Mouse (Mus musculus): Measurements from ENCODE around the gene Olfr1188. TPM values are rescaled to one million over a fixed set of nuclear protein-coding genes. Genes with fewer than 3 reads are reported as not detected.
"Not testable (repeated sequence)": the region's sequence is repeated elsewhere in the genome, so short reads cannot be mapped to it uniquely, and the experiment has no call there.

Gene Olfr1188
- not detected in 2 replicates for polyA plus RNA-seq (2016; fragmentation: Nextera tagmentation; extraction: Ambion mirVana)

GRCm38 (mm10) chr2:88556635-88557034, at the start of gene Olfr1188:
Gene Olfr1188, plus strand, starts transcription at chr2:88556935.
- WGBS: 86% methylated on average over 2 of the region's 2 CpGs
- DNase-seq (ENCODE audit: extremely low spot score, low spot score): no peak
- no peak within 1 kb of the TSS for H3K27ac ChIP-seq
- H3K27me3 ChIP-seq (ENCODE audit: poor library complexity, severe bottlenecking): no peaks in the 10 kb centered on the region
- H3K4me1 ChIP-seq: no peaks in the 10 kb centered on the region
- H3K36me3 ChIP-seq (replicated peaks): no peaks in the 10 kb centered on the region
- no peaks in the 10 kb centered on the region for H3K9me3 ChIP-seq
- H3K4me3 ChIP-seq: no peak within 1 kb of the TSS

GRCm38 (mm10) chr2:88518251-88518650, 38.5 kb upstream of the Olfr1188 start, which contains the start of gene Olfr1186:
Gene Olfr1186, plus strand, starts transcription at chr2:88518551.
- WGBS: 89% methylated on average over 2 of the region's 2 CpGs
- H3K4me3 ChIP-seq: no peak within 1 kb of the TSS
- H3K9me3 ChIP-seq: no peaks in the 10 kb centered on the region
- no peaks in the 10 kb centered on the region for H3K27me3 ChIP-seq (ENCODE audit: poor library complexity, severe bottlenecking)
- no peak for DNase-seq (ENCODE audit: extremely low spot score, low spot score)
- H3K27ac ChIP-seq: no peak within 1 kb of the TSS
- H3K36me3 ChIP-seq (replicated peaks): no peaks in the 10 kb centered on the region
- H3K4me1 ChIP-seq: no peaks in the 10 kb centered on the region

- 81% methylated on average over 3 of the region's 3 CpGs for WGBS
- Histone ChIP-seq H3K4me3 (no peak overlapping the region), H3K36me3 (replicated peaks) (no peaks in the 10 kb centered on the region), H3K27me3 (ENCODE audit: poor library complexity, severe bottlenecking) (no peaks in the 10 kb centered on the region), H3K27ac (no peak overlapping the region), H3K4me1 (no peaks in the 10 kb centered on the region), H3K9me3 (no peaks in the 10 kb centered on the region)
- DNase-seq (ENCODE audit: extremely low spot score, low spot score): no peak
Measured at GRCm38 (mm10) chr2:88525720-88526119, 31.0 kb upstream of the Olfr1188 start.

- H3K4me1 ChIP-seq; H3K27ac ChIP-seq; H3K27me3 ChIP-seq (ENCODE audit: poor library complexity, severe bottlenecking); DNase-seq (ENCODE audit: extremely low spot score, low spot score); H3K9me3 ChIP-seq; H3K36me3 ChIP-seq (replicated peaks); H3K4me3 ChIP-seq: not testable (repeated sequence)
- 92% methylated on average over 12 of the region's 12 CpGs for WGBS
Measured at GRCm38 (mm10) chr2:88572696-88573095, 16.0 kb downstream of the Olfr1188 start.

GRCm38 (mm10) chr2:88586154-88586553, 29.4 kb downstream of the Olfr1188 start, which contains the start of gene Olfr1189:
Gene Olfr1189, plus strand, starts transcription at chr2:88586454.
- no peaks in the 10 kb centered on the region for H3K27me3 ChIP-seq (ENCODE audit: poor library complexity, severe bottlenecking)
- no peaks in the 10 kb centered on the region for H3K36me3 ChIP-seq (replicated peaks)
- H3K27ac ChIP-seq: no peak within 1 kb of the TSS
- DNase-seq (ENCODE audit: extremely low spot score, low spot score): no peak
- no peaks in the 10 kb centered on the region for H3K9me3 ChIP-seq
- no peaks in the 10 kb centered on the region for H3K4me1 ChIP-seq
- no peak within 1 kb of the TSS for H3K4me3 ChIP-seq

Other genes starting within 250 kb of the Olfr1188 start
- gene Olfr1174-ps, start 241.8 kb upstream of the Olfr1188 start, polyA plus RNA-seq (2016; fragmentation: Nextera tagmentation; extraction: Ambion mirVana): not detected in 2 replicates
- not detected in 2 replicates for gene Olfr1175-ps, start 229.7 kb upstream of the Olfr1188 start, polyA plus RNA-seq (2016; fragmentation: Nextera tagmentation; extraction: Ambion mirVana)
- gene Olfr1176, start 220.2 kb upstream of the Olfr1188 start, polyA plus RNA-seq (2016; fragmentation: Nextera tagmentation; extraction: Ambion mirVana): not detected in 2 replicates
- gene Olfr1177-ps, start 210.4 kb upstream of the Olfr1188 start, polyA plus RNA-seq (2016; fragmentation: Nextera tagmentation; extraction: Ambion mirVana): not detected in 2 replicates
- gene Olfr1178, start 169.9 kb upstream of the Olfr1188 start, polyA plus RNA-seq (2016; fragmentation: Nextera tagmentation; extraction: Ambion mirVana): not detected in 2 replicates
- gene Olfr1179, start 150.5 kb upstream of the Olfr1188 start, polyA plus RNA-seq (2016; fragmentation: Nextera tagmentation; extraction: Ambion mirVana): not detected in 2 replicates
- gene Olfr1180, start 137.8 kb upstream of the Olfr1188 start, polyA plus RNA-seq (2016; fragmentation: Nextera tagmentation; extraction: Ambion mirVana): not detected in 2 replicates
- not detected in 2 replicates for gene Olfr1181, start 130.8 kb upstream of the Olfr1188 start, polyA plus RNA-seq (2016; fragmentation: Nextera tagmentation; extraction: Ambion mirVana)
- not detected in 2 replicates for gene Gm13757, start 107.8 kb upstream of the Olfr1188 start, polyA plus RNA-seq (2016; fragmentation: Nextera tagmentation; extraction: Ambion mirVana)
- gene Olfr1183, start 102.1 kb upstream of the Olfr1188 start, polyA plus RNA-seq (2016; fragmentation: Nextera tagmentation; extraction: Ambion mirVana): not detected in 2 replicates
- gene Olfr1184, start 73.3 kb upstream of the Olfr1188 start, polyA plus RNA-seq (2016; fragmentation: Nextera tagmentation; extraction: Ambion mirVana): not detected in 2 replicates
- not detected in 2 replicates for gene Olfr1185-ps1, start 63.6 kb upstream of the Olfr1188 start, polyA plus RNA-seq (2016; fragmentation: Nextera tagmentation; extraction: Ambion mirVana)
- gene Olfr1186, start 38.4 kb upstream of the Olfr1188 start, polyA plus RNA-seq (2016; fragmentation: Nextera tagmentation; extraction: Ambion mirVana): not detected in 2 replicates
- gene Olfr1189, start 29.5 kb downstream of the Olfr1188 start, polyA plus RNA-seq (2016; fragmentation: Nextera tagmentation; extraction: Ambion mirVana): not detected in 2 replicates
- not detected in 2 replicates for gene Olfr1191-ps1, start 83.6 kb downstream of the Olfr1188 start, polyA plus RNA-seq (2016; fragmentation: Nextera tagmentation; extraction: Ambion mirVana)
- gene Olfr1192-ps1, start 91.6 kb downstream of the Olfr1188 start, polyA plus RNA-seq (2016; fragmentation: Nextera tagmentation; extraction: Ambion mirVana): not detected in 2 replicates
- gene Olfr1193, start 118.7 kb downstream of the Olfr1188 start, polyA plus RNA-seq (2016; fragmentation: Nextera tagmentation; extraction: Ambion mirVana): not detected in 2 replicates
- gene Olfr1195, start 132.3 kb downstream of the Olfr1188 start, polyA plus RNA-seq (2016; fragmentation: Nextera tagmentation; extraction: Ambion mirVana): not detected in 2 replicates
- not detected in 2 replicates for gene Olfr1196, start 147.7 kb downstream of the Olfr1188 start, polyA plus RNA-seq (2016; fragmentation: Nextera tagmentation; extraction: Ambion mirVana)
- gene Olfr1197, start 175.4 kb downstream of the Olfr1188 start, polyA plus RNA-seq (2016; fragmentation: Nextera tagmentation; extraction: Ambion mirVana): not detected in 2 replicates
- gene Olfr1198, start 194.4 kb downstream of the Olfr1188 start, polyA plus RNA-seq (2016; fragmentation: Nextera tagmentation; extraction: Ambion mirVana): not detected in 2 replicates
- gene Olfr1199, start 203.5 kb downstream of the Olfr1188 start, polyA plus RNA-seq (2016; fragmentation: Nextera tagmentation; extraction: Ambion mirVana): not detected in 2 replicates
- not detected in 2 replicates for gene Olfr1200, start 213.6 kb downstream of the Olfr1188 start, polyA plus RNA-seq (2016; fragmentation: Nextera tagmentation; extraction: Ambion mirVana)
- not detected in 2 replicates for gene Olfr1201, start 236.1 kb downstream of the Olfr1188 start, polyA plus RNA-seq (2016; fragmentation: Nextera tagmentation; extraction: Ambion mirVana)